Mouse (Mus musculus) left cerebral cortex, adult 11 months (tissue): ENCODE results near the gene Nos3.

Source experiments
- DNase-seq: peaks from one replicate; pipeline ENCODE4 v3.0.0; 2022; ENCODE audit warnings: low spot score

The Nos3 gene

DNA sequence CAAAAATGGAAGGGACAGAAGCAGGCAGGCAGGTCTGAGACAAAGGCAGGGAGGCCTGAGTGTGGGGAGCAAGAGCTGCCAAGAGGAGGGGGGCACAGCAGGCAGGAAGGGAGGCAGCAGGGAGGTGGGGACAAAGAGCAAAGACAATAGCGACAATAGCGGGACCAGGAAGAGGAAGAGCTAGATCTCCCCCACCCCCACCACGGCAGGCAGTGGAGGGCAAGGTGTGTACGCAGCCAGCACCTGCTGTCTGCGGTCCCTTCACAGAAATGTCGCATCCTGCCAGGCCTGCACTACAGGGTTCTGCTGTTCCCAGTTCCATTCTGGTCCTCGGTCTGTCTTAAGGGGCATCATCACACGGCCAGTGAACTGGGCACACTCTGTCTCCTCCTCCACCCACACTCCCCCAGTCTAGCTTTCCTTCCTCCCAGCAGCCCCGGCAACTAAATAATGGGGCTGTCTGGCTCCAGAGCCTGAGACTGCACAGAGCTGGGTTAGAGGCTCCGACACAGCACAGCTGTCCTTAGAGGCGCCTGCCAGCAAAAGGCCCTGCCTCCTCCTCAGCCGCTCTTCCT is 20.0 kb upstream of the Nos3 start:
- no peak for DNase-seq

DNA sequence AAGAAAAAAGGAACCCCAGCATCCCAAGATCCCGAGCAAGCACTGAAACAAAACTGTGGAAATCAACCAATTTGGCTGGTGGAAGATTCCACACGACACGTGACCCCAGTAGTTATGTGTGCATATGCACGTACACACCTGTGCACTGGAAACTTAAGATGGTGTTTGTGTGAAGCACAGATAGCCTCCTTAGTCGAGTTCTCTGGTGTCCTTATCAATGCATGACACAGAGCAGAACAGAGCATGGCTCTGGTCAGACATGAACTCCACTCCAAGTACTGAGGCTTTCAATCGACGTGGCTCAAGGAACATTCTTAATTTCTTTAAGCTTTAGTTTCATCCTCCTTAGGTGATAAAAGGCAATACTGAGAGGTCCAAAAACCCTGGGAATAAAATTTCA is 18.3 kb upstream of the Nos3 start:
- no peak for DNase-seq

DNA sequence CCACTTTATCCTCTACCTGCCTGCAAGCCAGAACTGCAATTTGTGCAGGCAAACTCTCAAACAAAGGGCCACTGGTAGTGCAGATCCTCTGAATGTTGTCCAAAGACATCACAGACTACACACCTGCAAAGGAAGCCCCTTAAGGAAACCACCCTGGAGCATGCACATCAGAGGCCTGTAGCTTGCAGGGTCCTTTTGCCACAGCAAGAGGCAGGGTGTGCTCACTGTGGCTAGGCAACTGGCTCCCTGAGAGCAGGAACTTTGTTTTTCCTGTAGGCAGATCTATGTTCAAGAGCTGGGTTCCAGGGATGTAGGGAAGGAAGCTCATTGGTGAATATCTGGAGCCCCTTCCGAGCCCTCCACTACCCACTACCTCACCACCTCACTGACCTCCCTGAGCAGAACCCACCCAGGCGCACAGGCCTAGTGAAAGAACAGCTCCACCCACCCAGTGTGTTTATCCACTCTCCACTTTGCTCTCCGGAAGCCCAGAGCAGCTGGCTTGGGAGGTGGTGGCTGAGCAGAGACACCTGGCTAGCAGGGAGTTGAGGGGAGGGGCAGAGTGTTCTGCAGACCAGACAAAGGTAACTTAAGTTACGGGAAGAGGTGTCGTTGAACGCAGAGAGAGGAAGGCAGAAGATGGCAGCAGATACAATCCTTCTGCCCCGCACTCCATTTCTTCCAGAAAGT is 17.3 kb upstream of the Nos3 start:
- DNase-seq = no peak

DNA sequence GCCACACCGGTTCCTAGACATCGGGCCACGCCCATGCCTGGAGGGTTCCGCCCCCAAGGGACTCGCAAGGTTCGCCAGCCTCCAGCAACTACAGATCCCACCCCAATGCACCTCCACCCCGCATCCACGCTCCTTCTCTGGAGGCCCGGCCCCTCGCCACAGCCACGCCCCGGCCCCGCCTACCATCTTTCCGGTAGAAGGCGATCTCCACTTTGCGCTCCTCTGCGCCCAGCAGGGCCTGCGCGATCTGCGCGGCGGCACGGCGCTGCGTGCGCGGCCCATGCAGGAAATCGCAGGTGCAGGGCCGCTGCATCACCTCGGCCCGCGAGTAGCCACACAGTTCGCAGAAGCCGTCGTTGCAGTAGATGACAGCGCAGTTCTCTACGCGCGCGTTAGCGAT is 16.5 kb upstream of the Nos3 start:
- DNase-seq = peak; percentile 55

DNA sequence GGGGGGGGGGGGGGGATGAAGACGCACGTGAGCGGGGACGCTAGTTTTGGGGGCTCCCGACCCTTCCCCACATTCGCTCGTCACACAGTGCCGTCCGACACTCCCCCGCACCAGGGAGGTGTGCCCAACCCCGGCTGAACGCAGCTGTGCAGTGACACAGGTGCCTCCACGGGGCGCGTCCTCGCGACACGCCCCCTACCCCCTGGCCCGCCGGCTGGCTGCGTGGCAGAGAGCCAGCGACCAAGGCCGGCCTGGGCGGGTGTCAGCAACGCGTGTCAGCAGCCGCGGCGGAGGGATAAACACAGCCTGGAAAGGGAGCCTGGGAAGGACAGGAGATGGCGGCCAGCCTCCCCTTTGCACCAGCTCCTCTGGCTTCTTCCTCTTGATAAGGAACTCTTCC is 16.1 kb upstream of the Nos3 start:
- DNase-seq = no peak

DNA sequence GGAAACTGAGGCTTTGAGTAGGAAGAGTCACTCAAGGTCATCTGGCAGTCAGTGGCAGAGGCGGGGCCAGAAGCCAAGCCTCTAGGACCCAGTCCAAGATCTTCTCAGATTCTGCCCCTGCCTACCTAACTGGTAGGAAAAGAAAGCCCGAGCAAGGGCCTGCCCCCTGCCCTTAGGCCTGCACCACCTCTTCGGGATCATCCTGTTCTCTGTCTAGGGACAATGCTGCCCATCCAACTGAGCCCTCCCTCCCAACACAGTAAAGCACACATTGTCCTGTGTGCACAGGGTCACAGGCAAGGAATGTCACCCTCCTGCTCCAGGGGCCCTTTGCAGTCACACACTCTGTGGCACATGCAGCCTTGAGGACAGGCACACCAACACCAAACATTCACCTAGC is 14.5 kb upstream of the Nos3 start:
- DNase-seq = no peak

DNA sequence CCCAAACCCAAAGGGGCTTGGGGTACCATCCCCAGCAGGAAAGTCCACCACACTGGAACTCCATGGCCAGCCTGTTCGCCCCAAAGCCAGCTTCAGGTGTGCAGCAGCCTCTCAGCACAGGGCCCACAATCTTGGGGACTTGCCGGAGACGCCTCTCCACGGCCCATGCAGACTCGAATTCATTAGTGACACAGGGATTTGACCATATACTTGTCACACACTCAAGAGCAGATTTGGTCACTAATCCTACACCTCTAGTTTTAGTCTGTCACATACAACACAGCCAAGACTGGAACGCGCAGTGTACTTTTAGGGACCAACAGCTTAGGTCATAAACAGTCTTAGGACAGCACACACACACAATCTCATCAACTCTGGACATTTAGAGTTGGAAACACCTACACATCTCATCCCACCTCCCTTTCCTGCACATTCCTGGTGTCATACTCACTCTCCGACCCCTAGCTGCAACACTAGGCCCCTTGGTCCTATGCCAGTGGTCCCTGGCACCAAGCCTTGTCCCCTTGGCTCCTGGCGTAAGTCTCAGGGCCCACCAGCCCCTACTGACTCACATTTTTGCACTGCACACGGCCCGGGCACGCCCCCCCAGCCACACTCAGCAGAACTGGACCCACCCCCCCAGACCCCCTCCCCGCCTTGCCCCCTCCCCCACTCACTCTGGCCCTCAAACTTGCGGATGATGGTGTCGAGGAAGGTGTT is 13.9 kb upstream of the Nos3 start:
- no peak for DNase-seq

DNA sequence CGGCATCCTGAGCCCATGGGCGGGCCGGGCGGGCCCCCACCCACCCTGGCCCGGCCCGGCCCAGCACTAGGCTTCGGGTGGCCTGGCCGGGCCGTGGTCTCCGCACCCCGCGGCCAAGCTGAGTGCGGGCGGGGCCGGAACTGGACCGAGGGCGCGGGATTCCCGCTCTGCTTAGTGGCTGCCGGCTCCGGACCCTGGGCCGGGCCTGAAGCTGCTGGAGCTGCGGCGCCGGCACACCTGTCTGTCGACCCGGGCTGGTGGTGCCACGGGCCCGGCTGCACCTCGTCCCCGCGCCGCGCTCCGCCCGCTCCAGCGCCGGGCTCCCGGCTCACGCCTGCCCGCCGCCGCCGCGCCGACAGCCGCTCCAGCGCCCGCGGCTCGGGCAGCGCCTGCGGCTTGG is 13.3 kb upstream of the Nos3 start, which contains the start of gene Kcnh2:
Gene Kcnh2, minus strand, starts transcription at position 327 of the 400 bp plus-strand sequence.
- no peak for DNase-seq

DNA sequence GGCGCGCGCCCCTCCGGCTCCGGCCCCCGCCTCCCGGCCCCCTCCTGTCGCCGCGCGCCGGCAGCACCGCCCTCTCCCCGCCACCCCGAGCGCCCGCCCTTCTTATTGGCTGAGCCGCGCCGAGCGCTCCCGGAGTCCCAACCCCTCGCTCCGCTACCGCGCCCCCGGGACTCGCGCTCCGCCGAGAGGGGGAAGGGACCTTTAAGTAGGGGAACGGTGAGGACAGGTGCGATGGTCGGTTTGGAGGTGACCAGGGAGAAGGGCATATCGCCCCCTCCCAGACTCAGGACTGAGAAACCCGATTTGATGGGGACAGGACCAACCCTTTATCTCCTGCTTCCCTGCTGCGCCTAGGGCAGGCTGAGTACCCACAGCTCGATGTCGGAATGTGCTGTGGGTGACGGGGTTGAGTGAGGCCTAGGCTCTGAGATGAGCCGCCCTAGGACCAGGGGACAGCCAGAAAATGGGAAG is 12.9 kb upstream of the Nos3 start:
- DNase-seq = peak; percentile 68

DNA sequence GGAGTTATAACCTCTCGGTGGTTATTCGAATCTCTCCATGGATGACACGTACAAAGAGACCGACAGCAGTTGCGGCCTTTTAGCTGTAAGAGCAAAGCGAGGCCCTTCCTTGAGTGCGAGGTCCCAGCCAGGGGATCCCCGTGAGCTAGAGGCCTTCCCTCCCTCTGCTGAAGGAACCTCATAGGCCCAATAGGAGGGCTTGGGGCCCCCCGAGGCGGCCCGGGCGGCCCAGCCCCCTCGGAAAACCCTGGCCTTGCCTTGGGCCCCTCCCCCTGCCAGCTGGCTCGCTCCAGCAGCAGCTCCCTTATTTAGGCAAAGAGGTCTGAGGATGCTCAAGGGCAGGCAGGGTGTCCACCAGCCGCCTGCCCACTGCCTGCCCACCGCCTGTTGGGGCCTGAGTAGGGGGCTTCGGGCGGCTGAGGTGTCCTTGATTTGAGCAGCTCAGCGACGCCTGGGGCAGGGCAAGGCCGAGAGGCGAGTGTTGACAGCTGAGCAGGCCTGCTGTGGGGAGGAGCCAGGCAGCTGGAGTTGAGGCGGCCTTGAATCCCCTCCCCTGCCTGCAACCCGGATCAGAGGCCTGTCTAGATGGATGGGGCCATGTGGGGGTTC is 12.3 kb upstream of the Nos3 start:
- no peak for DNase-seq

DNA sequence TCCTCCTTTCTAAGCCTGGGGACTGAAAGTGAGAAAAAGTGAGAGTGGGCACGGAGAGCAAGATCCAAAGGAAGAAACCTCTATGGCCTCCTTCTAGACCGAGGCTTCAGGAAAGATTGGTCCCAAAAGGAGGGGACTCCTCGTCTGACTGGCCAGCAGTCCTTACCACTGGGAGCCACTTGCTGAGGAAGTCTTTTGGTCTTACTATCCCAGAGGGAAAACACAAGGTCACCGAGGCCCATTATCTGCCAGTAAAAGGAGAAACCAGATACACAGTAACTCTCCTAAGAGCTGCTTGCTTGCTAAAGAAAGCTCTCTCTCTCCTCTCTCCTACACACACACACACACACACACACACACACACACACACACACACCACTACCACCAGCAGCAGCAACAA is 11.3 kb upstream of the Nos3 start:
- DNase-seq = no peak

DNA sequence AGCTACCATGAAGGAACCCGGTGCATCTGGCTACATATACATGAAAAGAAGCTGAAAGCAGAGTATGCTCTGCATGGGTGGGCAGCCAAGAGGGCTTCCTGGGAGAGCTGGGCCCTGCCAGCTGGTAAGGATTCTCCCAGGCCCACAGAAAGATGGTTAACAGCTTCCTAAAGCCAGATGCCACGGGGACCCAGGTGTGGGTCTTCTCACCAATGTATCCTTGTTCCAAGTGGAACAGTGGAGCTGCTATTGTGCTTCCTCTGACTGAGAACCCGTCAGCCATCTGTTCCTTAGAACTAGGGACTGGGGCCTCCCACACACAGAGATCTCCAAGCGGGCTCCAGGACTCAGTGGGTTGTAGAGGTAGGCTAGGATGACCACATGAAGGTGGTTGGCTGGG is 7.8 kb upstream of the Nos3 start:
- no peak for DNase-seq

DNA sequence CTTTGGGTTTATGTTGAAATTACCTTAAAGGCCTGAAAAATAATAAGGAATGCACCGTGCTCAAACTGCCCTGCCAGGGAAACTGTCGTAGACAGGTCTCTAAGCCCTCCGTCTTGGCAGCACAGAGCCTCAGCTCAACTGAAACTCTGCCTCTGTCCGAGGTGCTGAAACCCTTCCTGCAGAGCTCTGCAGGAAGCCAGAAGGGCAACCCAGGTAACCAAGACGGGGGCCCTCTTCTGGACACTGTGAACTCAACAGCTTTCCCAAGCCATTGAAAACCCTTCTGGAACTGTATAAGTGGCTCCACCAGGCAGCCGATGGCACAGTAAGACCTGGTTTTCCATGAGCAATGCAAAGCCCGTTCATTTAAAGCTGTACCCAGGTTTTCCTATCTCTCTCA is 7.1 kb upstream of the Nos3 start:
- no peak for DNase-seq

DNA sequence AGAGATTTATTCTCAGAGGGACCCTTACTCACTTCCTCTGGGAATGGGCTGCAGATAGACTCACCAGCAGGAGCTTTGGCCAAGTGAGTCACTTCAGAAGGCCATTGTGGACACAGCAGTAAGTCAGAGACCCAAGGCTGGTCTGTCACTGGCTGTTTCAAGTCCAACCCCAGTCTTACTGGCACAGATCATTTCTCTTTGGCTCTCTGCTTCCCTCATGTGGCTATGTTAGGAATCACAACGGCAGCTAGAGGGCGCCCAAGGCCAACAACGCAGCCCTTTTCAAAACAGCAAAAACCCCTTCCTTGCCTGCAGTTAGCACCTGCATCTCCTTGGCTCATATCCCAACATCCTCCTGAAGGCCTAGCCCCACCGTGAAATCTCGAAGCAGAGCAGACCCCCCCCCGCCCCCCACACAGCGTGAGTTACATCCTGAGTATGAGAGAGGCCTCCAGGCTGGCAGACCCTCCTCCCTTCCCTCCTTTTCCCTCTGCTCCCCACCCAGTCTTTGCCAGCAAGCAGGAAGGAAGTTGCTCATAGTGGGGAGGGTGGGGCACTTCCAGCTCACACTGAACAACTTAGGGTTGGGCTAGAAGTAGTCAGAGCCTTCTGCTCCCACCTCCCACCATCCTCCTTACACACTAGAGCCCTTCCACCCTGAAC is 3.7 kb upstream of the Nos3 start:
- DNase-seq = peak; percentile 66

DNA sequence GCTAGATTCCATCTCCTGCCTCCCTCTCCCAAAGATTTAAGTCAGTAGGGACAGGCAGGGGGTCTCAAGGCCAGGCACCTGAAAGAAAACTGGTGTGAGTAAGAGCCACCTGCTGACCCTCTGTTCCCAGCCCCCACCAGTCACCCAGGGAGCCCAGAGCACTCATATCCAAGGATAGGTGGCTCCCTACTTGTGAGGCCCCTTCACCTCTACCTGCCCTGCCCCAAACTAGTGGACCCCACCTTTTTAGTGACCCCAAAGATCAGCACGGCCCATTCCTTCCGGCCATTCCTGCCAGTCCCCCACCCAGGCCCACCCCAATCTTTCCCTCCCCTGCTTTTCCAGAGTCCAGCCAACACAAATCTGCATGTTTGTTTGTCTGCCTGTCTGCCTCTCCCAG is 1.1 kb upstream of the Nos3 start:
- no peak for DNase-seq

DNA sequence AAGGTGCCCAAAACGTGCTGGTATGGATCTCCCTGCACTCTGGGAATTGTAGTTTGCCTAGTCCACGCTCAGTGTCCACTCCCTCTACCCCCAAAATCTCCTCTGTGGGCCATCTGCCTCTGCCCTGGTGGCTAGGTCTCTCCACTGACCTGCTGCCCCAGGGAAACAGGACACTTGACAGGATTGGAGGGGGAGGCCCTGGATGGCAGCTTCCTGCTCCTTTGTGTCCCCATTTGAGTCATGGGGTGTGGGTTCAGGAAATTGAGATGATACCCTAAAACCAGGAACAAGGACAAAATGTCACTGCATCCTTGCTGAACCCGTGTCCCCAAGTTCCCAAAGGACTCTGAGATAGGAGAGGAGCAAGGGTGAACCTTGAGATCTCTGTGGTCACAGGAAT is 549 bp upstream of the Nos3 start:
- no peak for DNase-seq

DNA sequence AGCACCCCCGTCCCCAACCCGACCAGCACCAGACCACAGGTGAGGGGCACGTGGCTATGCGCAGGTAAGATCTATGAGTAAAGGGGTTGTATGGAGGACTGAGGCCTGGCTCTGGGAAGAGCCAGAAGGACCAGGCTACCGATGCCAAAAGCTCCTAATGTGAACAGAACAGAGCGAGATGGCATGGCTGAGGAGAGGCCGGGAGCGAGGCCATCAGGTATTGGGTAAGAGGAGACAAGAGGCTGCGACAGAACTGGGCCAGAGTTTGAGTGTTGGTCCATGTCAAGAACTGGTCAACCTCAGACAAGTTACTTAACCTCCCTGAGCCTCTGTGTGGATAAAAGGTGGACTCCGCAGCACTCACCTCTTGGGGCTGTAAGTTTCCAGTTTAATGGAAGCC is 353 bp downstream of the Nos3 start:
- no peak for DNase-seq

DNA sequence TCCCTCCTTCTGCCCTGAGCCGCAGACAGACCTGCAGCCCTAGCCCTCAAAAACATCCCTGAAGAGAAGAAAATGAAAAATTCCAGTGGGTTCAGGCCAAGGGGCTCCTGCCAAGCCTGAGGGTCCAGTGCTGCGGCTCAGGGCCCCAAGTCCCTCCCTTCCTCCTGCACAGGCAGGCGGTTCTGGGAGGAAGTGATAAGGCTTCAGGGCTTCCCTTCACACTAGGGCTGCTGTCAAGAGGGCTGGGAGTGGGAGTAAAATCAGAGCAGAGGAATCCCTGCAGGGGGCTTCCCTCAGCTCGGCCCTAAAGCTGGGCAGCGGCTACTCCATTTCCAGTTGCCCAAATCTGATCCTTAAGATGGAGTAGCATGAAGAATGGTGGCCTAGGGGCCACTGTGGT is 918 bp downstream of the Nos3 start:
- DNase-seq = no peak

DNA sequence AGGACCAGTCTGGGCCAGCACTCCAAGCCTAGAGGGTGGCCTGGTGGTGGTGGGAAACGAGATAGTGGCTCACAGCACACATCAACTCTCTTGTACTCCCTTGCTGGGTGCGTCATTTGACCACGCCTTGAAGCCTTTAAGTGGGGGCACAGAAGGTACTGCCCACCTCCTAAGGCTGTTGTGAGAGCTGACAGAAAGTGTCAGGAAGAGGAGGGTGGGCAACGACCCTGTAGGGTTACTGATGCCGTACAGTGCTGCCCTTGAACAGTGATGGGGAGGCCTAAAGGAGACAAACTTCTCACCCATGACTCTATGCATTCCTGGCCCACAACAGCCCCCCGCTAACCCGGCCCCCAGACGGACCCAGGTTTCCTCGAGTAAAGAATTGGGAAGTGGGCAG is 1.8 kb downstream of the Nos3 start:
- DNase-seq = no peak

DNA sequence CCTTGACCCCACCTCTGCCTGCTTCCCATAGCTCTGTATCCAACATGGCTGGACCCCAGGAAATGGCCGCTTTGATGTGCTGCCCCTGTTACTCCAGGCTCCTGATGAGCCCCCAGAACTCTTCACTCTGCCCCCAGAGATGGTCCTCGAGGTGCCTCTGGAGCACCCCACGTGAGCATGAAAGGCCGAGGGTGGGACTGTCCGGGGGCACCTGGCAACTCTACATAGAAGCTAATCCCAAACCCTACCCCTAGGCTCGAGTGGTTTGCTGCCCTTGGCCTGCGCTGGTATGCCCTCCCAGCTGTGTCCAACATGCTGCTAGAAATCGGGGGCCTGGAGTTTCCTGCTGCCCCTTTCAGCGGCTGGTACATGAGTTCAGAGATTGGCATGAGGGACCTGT is 5.2 kb downstream of the Nos3 start:
- no peak for DNase-seq

DNA sequence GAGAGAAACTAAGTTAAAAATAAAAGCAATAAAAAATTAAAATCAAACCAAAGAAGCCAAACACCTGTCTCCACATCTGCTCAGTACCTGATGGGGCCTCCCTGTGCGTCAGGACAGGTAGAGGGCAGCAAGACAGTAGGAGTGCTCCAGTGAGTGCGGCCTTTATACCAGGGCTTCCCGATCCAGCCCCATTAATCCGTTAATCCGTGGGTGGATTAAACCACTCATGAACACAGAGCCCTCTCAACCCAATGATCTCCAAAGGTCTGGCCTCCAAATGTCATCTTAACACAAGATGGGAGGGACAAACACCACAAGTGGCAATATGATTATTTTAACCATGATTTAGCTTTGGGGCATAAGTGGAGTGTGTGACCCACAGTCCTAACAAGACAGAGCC is 9.2 kb downstream of the Nos3 start:
- no peak for DNase-seq

DNA sequence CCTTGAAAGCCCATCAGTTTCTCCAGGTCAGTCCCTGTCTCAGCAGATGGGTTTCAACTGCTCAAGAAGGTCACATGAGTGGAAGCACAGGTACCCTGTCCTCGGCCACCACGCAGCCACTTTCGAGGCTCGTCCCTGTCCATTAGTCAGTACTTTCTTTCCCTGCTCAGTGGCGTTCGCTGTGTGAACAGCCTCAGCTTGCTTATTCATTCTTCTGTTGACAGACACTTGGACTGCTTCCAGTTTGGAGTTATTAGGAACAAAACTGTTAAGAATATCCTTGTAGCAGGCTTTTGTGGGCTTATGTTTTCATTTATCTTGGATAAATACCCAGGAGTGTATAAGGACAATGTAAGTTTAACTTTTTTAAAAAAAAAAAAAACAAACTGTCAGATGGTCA is 9.6 kb downstream of the Nos3 start:
- DNase-seq = no peak
